Mouse (Mus musculus): ENCODE measurements at regions not wholly inside any gene's neighbourhood (a gene's known extent, or its start where the extent isn't known, plus 50 kb on each side); places are given as distances from the start of the nearest gene placed in this dataset.

- in situ Hi-C loops (cut with MboI, MseI), result no loop called here
These were observed 53.8 kb downstream of the Dio3 start for GRCm38 (mm10) chr12:110332616-110333154.

- in situ Hi-C loops (cut with MboI, MseI), result no loop called here
These were observed 55.7 kb downstream of the Dio3 start for GRCm38 (mm10) chr12:110334609-110335008.

GRCm38 (mm10) chr12:110344280-110344827 lies 65.5 kb downstream of the Dio3 start:
- in situ Hi-C loops (cut with MboI, MseI), result no loop called here

- in situ Hi-C loops (cut with MboI, MseI), result no loop called here
These were observed 70.8 kb downstream of the Dio3 start for GRCm38 (mm10) chr12:110349621-110350020.

GRCm38 (mm10) chr12:110355851-110356250 lies 77.0 kb downstream of the Dio3 start:
- in situ Hi-C loops (cut with MboI, MseI), result no loop called here

- in situ Hi-C loops (cut with MboI, MseI), result no loop called here
These were observed 79.8 kb upstream of the Ppp2r5c start for GRCm38 (mm10) chr12:110367102-110367501.

GRCm38 (mm10) chr12:110367822-110368221 lies 79.1 kb upstream of the Ppp2r5c start:
- in situ Hi-C loops (cut with MboI, MseI), result no loop called here

GRCm38 (mm10) chr12:110371886-110372690 lies 74.8 kb upstream of the Ppp2r5c start:
- in situ Hi-C loops (cut with MboI, MseI), result loop anchor here (5.0 to 10.0 kb wide), 2 partner anchors 340 to 937 kb away; no protein-coding TSS in a partner anchor

- in situ Hi-C loops (cut with MboI, MseI), result loop anchor here (5.0 to 10.0 kb wide), 2 partner anchors 341 to 938 kb away; no protein-coding TSS in a partner anchor
These were observed 73.9 kb upstream of the Ppp2r5c start for GRCm38 (mm10) chr12:110372986-110373385.

- in situ Hi-C loops (cut with MboI, MseI), result loop anchor here (5.0 to 10.0 kb wide), 2 partner anchors 341 to 939 kb away; no protein-coding TSS in a partner anchor
These were observed 73.4 kb upstream of the Ppp2r5c start for GRCm38 (mm10) chr12:110373408-110374065.

- in situ Hi-C loops (cut with MboI, MseI), result loop anchor here (10.0 kb wide), 1 partner anchor 940 kb away; no protein-coding TSS in a partner anchor
These were observed 71.8 kb upstream of the Ppp2r5c start for GRCm38 (mm10) chr12:110375139-110375538.

GRCm38 (mm10) chr12:110376062-110376837 lies 70.7 kb upstream of the Ppp2r5c start:
- in situ Hi-C loops (cut with MboI, MseI), result loop anchor here (10.0 kb wide), 1 partner anchor 941 kb away; no protein-coding TSS in a partner anchor

GRCm38 (mm10) chr12:110376838-110377150 lies 70.1 kb upstream of the Ppp2r5c start:
- in situ Hi-C loops (cut with MboI, MseI), result loop anchor here (10.0 kb wide), 1 partner anchor 942 kb away; no protein-coding TSS in a partner anchor

- in situ Hi-C loops (cut with MboI, MseI), result loop anchor here (10.0 kb wide), 1 partner anchor 943 kb away; no protein-coding TSS in a partner anchor
These were observed 69.6 kb upstream of the Ppp2r5c start for GRCm38 (mm10) chr12:110377306-110377705.

- in situ Hi-C loops (cut with MboI, MseI), result loop anchor here (10.0 kb wide), 1 partner anchor 943 kb away; no protein-coding TSS in a partner anchor
These were observed 69.2 kb upstream of the Ppp2r5c start for GRCm38 (mm10) chr12:110377734-110378133.

GRCm38 (mm10) chr12:110378302-110378701 lies 68.6 kb upstream of the Ppp2r5c start:
- in situ Hi-C loops (cut with MboI, MseI), result loop anchor here (10.0 kb wide), 1 partner anchor 944 kb away; no protein-coding TSS in a partner anchor

GRCm38 (mm10) chr12:110379721-110380120 lies 67.2 kb upstream of the Ppp2r5c start:
- in situ Hi-C loops (cut with MboI, MseI), result loop anchor here (10.0 kb wide), 1 partner anchor 945 kb away; no protein-coding TSS in a partner anchor

GRCm38 (mm10) chr12:110380831-110381750 lies 65.8 kb upstream of the Ppp2r5c start:
- in situ Hi-C loops (cut with MboI, MseI), result no loop called here

GRCm38 (mm10) chr12:110385031-110385430 lies 61.9 kb upstream of the Ppp2r5c start:
- in situ Hi-C loops (cut with MboI, MseI), result no loop called here

All from regulatory T cell (primary cell).